Mouse (Mus musculus): ENCODE measurements at regions not wholly inside any gene's neighbourhood (a gene's known extent, or its start where the extent isn't known, plus 50 kb on each side); places are given as distances from the start of the nearest gene placed in this dataset.

DNA sequence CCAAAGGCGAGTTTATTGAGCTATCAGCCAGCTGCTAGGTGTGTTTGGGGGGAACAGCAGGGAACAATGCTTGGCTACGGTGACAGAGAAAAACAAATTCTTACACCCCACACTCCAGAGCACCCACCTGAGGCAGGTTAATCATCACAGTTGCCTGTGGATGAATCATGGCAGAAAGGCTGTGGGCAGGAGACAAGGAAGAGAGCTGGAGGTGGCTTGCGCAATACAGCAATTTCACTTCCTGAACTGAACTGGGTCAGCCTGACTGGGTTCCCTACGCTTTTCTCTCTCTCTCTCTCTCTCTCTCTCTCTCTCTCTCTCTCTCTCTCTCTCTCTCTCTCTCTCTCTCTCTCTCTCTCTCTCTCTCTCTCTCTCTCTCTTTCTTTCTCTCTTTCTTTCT, 481.5 kb downstream of the Zfp704 start:
- TF ChIP-seq CTCF (IDR thresholded peaks at IDR 0.05) (no peak), EP300 (IDR thresholded peaks at IDR 0.05) (no peak)
